Mouse (Mus musculus): ENCODE data around the gene Ctnna3.
"Not testable (repeated sequence)": the region's sequence is repeated elsewhere in the genome, so short reads cannot be mapped to it uniquely, and the experiment has no call there.

Gene Ctnna3

GRCm38 (mm10) chr10:64086183-64086566 is 656.3 kb downstream of the Ctnna3 start:
- DNase-seq: no peak

GRCm38 (mm10) chr10:64086567-64087391 is 656.9 kb downstream of the Ctnna3 start:
- no peak for DNase-seq

- DNase-seq: no peak
Observed at GRCm38 (mm10) chr10:64087521-64087920, 657.6 kb downstream of the Ctnna3 start.

GRCm38 (mm10) chr10:64087936-64088773 is 658.3 kb downstream of the Ctnna3 start:
- no peak for DNase-seq

- no peak for DNase-seq
Observed at GRCm38 (mm10) chr10:64088774-64089460, 659.0 kb downstream of the Ctnna3 start.

GRCm38 (mm10) chr10:64089680-64090460 is 660.0 kb downstream of the Ctnna3 start, which contains the start of gene Lrrtm3:
Lrrtm3 (minus strand) TSS chr10:64090277.
- DNase-seq: no peak

GRCm38 (mm10) chr10:64096532-64096931 is 666.6 kb downstream of the Ctnna3 start:
- DNase-seq: no peak

- no peak for DNase-seq
Observed at GRCm38 (mm10) chr10:64115246-64115645, 685.3 kb downstream of the Ctnna3 start.

- DNase-seq: no peak
Observed at GRCm38 (mm10) chr10:64118833-64119232, 688.9 kb downstream of the Ctnna3 start.

GRCm38 (mm10) chr10:64130397-64131150 is 700.7 kb downstream of the Ctnna3 start:
- no peak for DNase-seq

- no peak for DNase-seq
Observed at GRCm38 (mm10) chr10:64133461-64133860, 703.6 kb downstream of the Ctnna3 start.

- DNase-seq: no peak
Observed at GRCm38 (mm10) chr10:64135481-64135880, 705.6 kb downstream of the Ctnna3 start.

- DNase-seq: no peak
Observed at GRCm38 (mm10) chr10:64146511-64146910, 716.6 kb downstream of the Ctnna3 start.

GRCm38 (mm10) chr10:64181696-64182095 is 751.8 kb downstream of the Ctnna3 start:
- DNase-seq: no peak

- no peak for DNase-seq
Observed at GRCm38 (mm10) chr10:64182731-64183130, 752.8 kb downstream of the Ctnna3 start.

- no peak for DNase-seq
Observed at GRCm38 (mm10) chr10:64188046-64188445, 758.1 kb downstream of the Ctnna3 start.

GRCm38 (mm10) chr10:64197584-64197983 is 767.7 kb downstream of the Ctnna3 start:
- no peak for DNase-seq

- DNase-seq: no peak
Observed at GRCm38 (mm10) chr10:64215632-64216031, 785.7 kb downstream of the Ctnna3 start.

GRCm38 (mm10) chr10:64223023-64223422 is 793.1 kb downstream of the Ctnna3 start:
- DNase-seq: no peak

- no peak for DNase-seq
Observed at GRCm38 (mm10) chr10:64224007-64224406, 794.1 kb downstream of the Ctnna3 start.

- DNase-seq: no peak
Observed at GRCm38 (mm10) chr10:64224424-64224823, 794.5 kb downstream of the Ctnna3 start.

GRCm38 (mm10) chr10:64225826-64226225 is 795.9 kb downstream of the Ctnna3 start:
- DNase-seq: not testable (repeated sequence)
